Mouse (Mus musculus) liver, embryonic 14.5 days (tissue): ENCODE results near the gene Gm45337.
"Not testable (repeated sequence)": the region's sequence is repeated elsewhere in the genome, so short reads cannot be mapped to it uniquely, and the experiment has no call there.

ENCODE experiments used
- CTCF ChIP-seq: IDR thresholded peaks from 2 replicates; pipeline ENCODE4 v1.5.1; 2016; ENCODE audit warnings: antibody characterized with exemption, low read depth, control low read depth
- EP300 ChIP-seq: IDR thresholded peaks from 2 replicates; pipeline ENCODE4 v1.6.1; 2016; ENCODE audit warnings: antibody characterized with exemption, low read depth

DNA sequence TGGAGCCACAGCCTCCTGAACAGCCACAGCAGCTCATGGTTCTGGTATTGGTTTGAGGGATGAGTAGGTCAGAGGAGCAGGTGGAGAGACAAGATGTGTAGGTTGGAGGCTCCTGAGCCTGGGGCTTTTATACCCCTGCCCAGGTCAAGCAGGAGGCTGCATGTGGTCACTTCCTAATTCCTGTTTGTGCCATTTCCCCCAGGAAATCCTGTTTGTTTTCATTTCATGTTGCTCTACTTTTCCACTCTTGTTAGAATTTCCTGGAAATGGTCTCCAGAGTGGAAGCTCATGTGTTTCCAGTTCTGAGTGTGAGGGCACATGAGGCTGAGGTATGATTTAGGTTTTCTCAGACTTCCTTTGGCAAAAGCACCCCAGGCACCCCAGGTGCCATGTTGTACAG lies 31.5 kb upstream of the Gm45337 start, which contains the start of gene Krtap5-2:
- not testable (repeated sequence) for TF ChIP-seq EP300, CTCF
